Comparison of ENCODE assay signal across 7 mouse cellular contexts in the genomic region with DNA sequence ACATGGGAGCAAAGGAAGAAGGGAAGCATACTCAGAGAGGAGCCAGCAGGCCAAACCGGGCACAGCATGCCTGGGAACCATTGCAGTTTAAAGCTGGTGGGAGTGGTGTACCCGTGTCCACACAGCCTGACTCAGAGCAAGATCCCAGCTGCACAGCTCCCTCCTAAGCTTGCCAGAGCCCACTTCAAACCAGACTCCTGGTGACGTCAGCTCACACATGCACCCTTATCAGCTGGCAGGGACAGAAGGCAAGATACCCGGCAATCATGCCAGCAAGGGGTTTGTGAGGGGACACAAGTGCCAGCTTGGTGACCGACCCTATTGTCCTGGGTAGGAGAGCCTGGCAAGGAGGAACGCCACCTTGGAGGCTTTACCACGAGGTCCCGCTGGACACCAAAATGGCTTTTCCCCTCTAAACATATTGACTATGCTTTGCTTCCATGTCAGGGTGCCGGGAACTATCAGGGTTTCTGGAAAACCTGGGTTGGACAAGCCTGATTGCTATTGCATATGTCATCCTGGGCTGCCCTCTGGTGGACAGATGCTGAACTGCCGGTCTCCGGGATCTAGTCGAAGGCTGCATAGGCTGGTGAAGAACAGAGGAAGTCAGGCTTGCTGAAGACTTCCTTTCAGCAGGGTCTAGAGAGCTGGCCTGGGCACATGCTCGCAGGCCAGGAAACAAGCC. TPM values are rescaled to one million over a fixed set of nuclear protein-coding genes. Genes with fewer than 3 reads are reported as not detected.
DNase-seq lines count a peak whose midpoint lies in the region; ATAC-seq lines count a peak whose summit lies in the region.

No protein-coding gene starts in this region.

- peaks cover 4% of the 10 kb centered on the region; the same call in 1 of the 2 replicates for H3K4me1 ChIP-seq in embryonic facial prominence, embryonic 11.5 days (ENCODE audit: control insufficient read depth, insufficient read depth, low read length)
- H3K4me1 ChIP-seq in limb, embryonic 10.5 days: peaks cover 36% of the 10 kb centered on the region
- peaks cover 41% of the 10 kb centered on the region for H3K4me1 ChIP-seq in midbrain, embryonic 15.5 days

- H3K4me3 ChIP-seq in embryonic facial prominence, embryonic 11.5 days (ENCODE audit: low read depth, low read length): no peak overlapping the region
- H3K4me3 ChIP-seq in limb, embryonic 10.5 days: peak overlapping the region; percentile 27; the same call in 1 of the 2 replicates
- H3K4me3 ChIP-seq in midbrain, embryonic 15.5 days: peak overlapping the region; percentile 24

- no peak overlapping the region for H3K9ac ChIP-seq in embryonic facial prominence, embryonic 11.5 days (replicated peaks; ENCODE audit: low read length)
- peak overlapping the region; percentile 23 for H3K9ac ChIP-seq in midbrain, embryonic 15.5 days

- H3K27ac ChIP-seq in embryonic facial prominence, embryonic 11.5 days (replicated peaks; ENCODE audit: low read depth, low read length): peak overlapping the region; percentile 32; the same call in 1 of the 2 replicates
- H3K27ac ChIP-seq in limb, embryonic 10.5 days: no peak overlapping the region
- H3K27ac ChIP-seq in midbrain, embryonic 15.5 days: peak overlapping the region; percentile 94

- H3K36me3 ChIP-seq in embryonic facial prominence, embryonic 11.5 days (replicated peaks; ENCODE audit: control insufficient read depth, insufficient read depth, low read depth, low read length): no peaks in the 10 kb centered on the region
- no peaks in the 10 kb centered on the region for H3K36me3 ChIP-seq in limb, embryonic 10.5 days
- H3K36me3 ChIP-seq in midbrain, embryonic 15.5 days (replicated peaks): peaks cover 8% of the 10 kb centered on the region; the same call in 1 of the 2 replicates

- peak; percentile 96 for DNase-seq in adrenal gland, postnatal 14 days
- DNase-seq in embryonic facial prominence, embryonic 11.5 days (ENCODE audit: low spot score): peak; percentile 97
- peak; percentile 90 to 100 for DNase-seq in heart, adult 18-20 months
- peak; percentile 96 for DNase-seq in kidney, adult 18-20 months
- DNase-seq in limb, embryonic 10.5 days (ENCODE audit: low spot score): peak; percentile 98
- peak; percentile 60 to 90 for DNase-seq in spleen, adult 18-20 months

- H3K9me3 ChIP-seq in embryonic facial prominence, embryonic 11.5 days (replicated peaks; ENCODE audit: control insufficient read depth, low read length): no peaks in the 10 kb centered on the region
- H3K9me3 ChIP-seq in limb, embryonic 10.5 days (replicated peaks): no peaks in the 10 kb centered on the region; the same call in 1 of the 2 replicates
- no peaks in the 10 kb centered on the region for H3K9me3 ChIP-seq in midbrain, embryonic 15.5 days

- peak overlapping the region; percentile 19; the same call in 1 of the 2 replicates for H3K4me2 ChIP-seq in embryonic facial prominence, embryonic 11.5 days (ENCODE audit: low read depth, low read length)
- peak overlapping the region; percentile 55 for H3K4me2 ChIP-seq in midbrain, embryonic 15.5 days

- peak; percentile 42; the same call in 1 of the 2 replicates for ATAC-seq in embryonic facial prominence, embryonic 11.5 days (replicated peaks; ENCODE audit: insufficient number of reproducible peaks, low FRiP score, low TSS enrichment, low read depth)
- peak; percentile 63 for ATAC-seq in midbrain, embryonic 15.5 days (replicated peaks)

- peaks cover 9% of the 10 kb centered on the region for H3K27me3 ChIP-seq in embryonic facial prominence, embryonic 11.5 days (ENCODE audit: control insufficient read depth, insufficient read depth, low read length)
- peaks cover 37% of the 10 kb centered on the region for H3K27me3 ChIP-seq in limb, embryonic 10.5 days (ENCODE audit: low read depth, poor library complexity, severe bottlenecking)
- no peaks in the 10 kb centered on the region for H3K27me3 ChIP-seq in midbrain, embryonic 15.5 days (replicated peaks)

- 13% methylated on average over 13 of the region's 13 CpGs for WGBS in embryonic facial prominence, embryonic 11.5 days
- 15% methylated on average over 13 of the region's 13 CpGs for WGBS in limb, embryonic 10.5 days
- WGBS in midbrain, embryonic 15.5 days: 5% methylated on average over 13 of the region's 13 CpGs

RNA-seq across cellular contexts. Expression of a gene that starts 52.0 kb away (rescaled TPM):
- total RNA-seq in adrenal gland, postnatal 14 days (2021): not detected in 2 replicates
- not detected in 2 replicates for polyA plus RNA-seq in embryonic facial prominence, embryonic 11.5 days (2014; fragmentation: Nextera tagmentation; extraction: Ambion mirVana)
- not detected for total RNA-seq in heart, adult 18-20 months (2021)
- polyA plus RNA-seq in limb, embryonic 10.5 days (2016; fragmentation: Nextera tagmentation; extraction: Ambion mirVana): not detected in 2 replicates
- polyA plus RNA-seq in midbrain, embryonic 15.5 days (2015; fragmentation: Nextera tagmentation; extraction: Ambion mirVana): 0.24 and 0.48 TPM in 2 replicates
